Mouse (Mus musculus): ENCODE results near the gene Catsperd.

GRCm38 (mm10) chr17:56681791-56682190, 53.8 kb downstream of the Catsperd start:
- TF ChIP-seq POLR2A (IDR thresholded peaks at IDR 0.05; ENCODE audit: extremely low read depth, insufficient read depth, low read length) (no peak), CTCF (IDR thresholded peaks at IDR 0.05; ENCODE audit: extremely low read depth, insufficient read depth, low read length) (no peak)
